Mouse (Mus musculus): ENCODE measurements at regions not wholly inside any gene's neighbourhood (a gene's known extent, or its start where the extent isn't known, plus 50 kb on each side); places are given as distances from the start of the nearest gene placed in this dataset.

- no peak for DNase-seq (ENCODE audit: low read depth in 1 of 2, low spot score in 2 of 2)
Measured at GRCm38 (mm10) chr16:50717306-50718017, 126.5 kb upstream of the Ccdc54 start.

- no peak for DNase-seq (ENCODE audit: low read depth in 1 of 2, low spot score in 2 of 2)
Measured at GRCm38 (mm10) chr16:50709727-50710126, 118.8 kb upstream of the Ccdc54 start.

GRCm38 (mm10) chr16:50707906-50708305 is 117.0 kb upstream of the Ccdc54 start:
- DNase-seq (ENCODE audit: low read depth in 1 of 2, low spot score in 2 of 2) = no peak

DNA sequence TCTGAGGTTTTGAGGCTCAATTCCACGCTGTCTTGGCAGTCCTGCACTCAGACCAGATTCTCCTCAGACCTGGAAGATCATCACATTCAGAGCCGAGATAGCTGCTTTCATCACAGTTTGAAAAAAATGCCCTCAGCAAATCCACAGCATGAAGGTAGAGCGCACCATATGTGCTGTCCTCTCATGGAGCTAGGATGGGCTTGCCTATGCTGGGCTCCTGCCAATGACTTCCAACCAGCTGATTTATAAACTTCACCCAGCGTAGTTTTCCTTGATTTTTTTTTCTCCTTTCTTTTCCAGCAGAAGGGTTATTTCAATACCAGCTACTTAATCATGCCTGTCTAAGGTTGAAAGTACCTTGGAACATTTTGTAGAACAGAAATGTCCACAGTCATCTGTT is 115.0 kb upstream of the Ccdc54 start:
- DNase-seq (ENCODE audit: low read depth in 1 of 2, low spot score in 2 of 2) = no peak

GRCm38 (mm10) chr16:50700811-50701517 is 110.0 kb upstream of the Ccdc54 start:
- no peak for DNase-seq (ENCODE audit: low read depth in 1 of 2, low spot score in 2 of 2)

DNA sequence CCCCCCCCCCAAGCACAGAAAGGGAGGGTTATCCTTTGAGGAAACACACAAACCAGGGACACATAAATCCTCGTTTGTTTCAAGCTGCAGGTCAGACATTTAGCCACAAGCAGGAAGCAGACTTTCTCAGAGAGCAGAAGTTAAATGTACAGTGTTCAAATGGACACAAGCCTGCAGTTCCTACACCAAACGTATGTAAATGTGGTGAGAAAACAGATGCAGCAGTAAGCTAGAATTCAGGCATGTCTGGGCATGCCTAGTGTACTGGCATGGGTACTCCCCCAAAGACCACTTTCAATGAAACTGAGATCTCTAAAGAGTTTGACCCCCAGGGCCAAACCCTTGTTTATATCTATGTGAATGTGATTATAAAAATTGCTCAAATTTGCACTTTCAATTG is 109.2 kb upstream of the Ccdc54 start:
- DNase-seq (ENCODE audit: low read depth in 1 of 2, low spot score in 2 of 2) = no peak

DNA sequence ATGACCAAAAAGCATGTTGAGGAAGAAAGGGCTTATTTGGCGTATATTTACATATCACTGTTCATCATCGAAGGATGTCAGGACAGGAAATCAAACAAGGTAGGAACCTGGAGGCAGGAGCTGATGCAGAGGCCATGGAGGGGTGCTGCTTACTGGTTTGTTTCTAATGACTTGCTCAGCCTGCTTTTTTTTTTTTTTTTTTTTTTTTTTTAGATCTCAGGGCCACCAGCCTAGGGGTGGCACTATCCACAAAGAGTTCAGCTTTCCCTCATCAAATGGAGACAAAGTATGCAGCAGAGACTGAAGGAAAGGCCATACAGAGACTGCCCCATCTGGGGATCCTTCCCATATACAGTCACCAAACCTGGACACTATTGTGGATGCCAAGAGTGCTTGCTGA is 106.8 kb upstream of the Ccdc54 start:
- no peak for DNase-seq (ENCODE audit: low read depth in 1 of 2, low spot score in 2 of 2)

- no peak for DNase-seq (ENCODE audit: low read depth in 1 of 2, low spot score in 2 of 2)
Measured at GRCm38 (mm10) chr16:50696052-50696451, 105.1 kb upstream of the Ccdc54 start.

GRCm38 (mm10) chr16:50694045-50694444 is 103.1 kb upstream of the Ccdc54 start:
- DNase-seq (ENCODE audit: low read depth in 1 of 2, low spot score in 2 of 2) = no peak

- no peak for DNase-seq (ENCODE audit: low read depth in 1 of 2, low spot score in 2 of 2)
Measured at GRCm38 (mm10) chr16:50690818-50691217, 99.9 kb upstream of the Ccdc54 start.

- DNase-seq (ENCODE audit: low read depth in 1 of 2, low spot score in 2 of 2) = no peak
Measured at GRCm38 (mm10) chr16:50689525-50689924, 98.6 kb upstream of the Ccdc54 start.

DNA sequence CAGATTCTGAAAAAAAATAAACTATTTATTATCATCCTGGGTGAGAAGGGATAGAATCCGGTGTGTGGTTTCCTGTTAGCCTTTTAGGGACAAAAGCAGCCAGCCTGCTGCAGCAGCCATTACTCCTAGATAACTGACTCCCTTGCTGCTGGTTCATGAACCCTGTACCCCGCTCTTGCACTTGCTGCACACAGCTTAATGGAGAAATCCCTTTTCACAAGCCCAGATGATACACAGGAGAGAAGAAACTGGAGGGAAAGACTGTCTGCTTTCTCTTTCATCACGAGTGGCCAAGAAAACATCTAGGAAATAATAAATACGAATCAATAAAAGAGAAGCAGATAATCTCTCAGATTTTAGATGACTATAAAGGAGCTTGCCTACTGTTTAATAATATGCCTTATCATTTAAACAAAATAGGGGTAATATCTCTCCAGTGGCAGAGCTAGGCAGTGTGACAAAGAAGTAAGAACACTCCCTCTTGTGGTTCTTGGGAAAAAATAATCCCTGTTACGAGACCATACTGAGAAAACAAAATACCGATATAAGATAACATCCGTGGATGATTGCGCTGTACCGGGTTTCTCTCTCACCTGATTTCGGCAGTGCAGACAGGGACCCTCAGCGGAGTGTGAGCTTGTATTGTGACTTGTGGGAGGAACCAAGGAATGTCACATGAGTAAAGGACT is 98.0 kb upstream of the Ccdc54 start:
- no peak for DNase-seq (ENCODE audit: low read depth in 1 of 2, low spot score in 2 of 2)

GRCm38 (mm10) chr16:50679698-50680097 is 88.7 kb upstream of the Ccdc54 start:
- DNase-seq (ENCODE audit: low read depth in 1 of 2, low spot score in 2 of 2) = no peak

GRCm38 (mm10) chr16:50673339-50673738 is 82.4 kb upstream of the Ccdc54 start:
- DNase-seq (ENCODE audit: low read depth in 1 of 2, low spot score in 2 of 2) = no peak

GRCm38 (mm10) chr16:50672713-50673112 is 81.8 kb upstream of the Ccdc54 start:
- DNase-seq (ENCODE audit: low read depth in 1 of 2, low spot score in 2 of 2) = no peak

- no peak for DNase-seq (ENCODE audit: low read depth in 1 of 2, low spot score in 2 of 2)
Measured at GRCm38 (mm10) chr16:50671170-50671569, 80.2 kb upstream of the Ccdc54 start.

DNA sequence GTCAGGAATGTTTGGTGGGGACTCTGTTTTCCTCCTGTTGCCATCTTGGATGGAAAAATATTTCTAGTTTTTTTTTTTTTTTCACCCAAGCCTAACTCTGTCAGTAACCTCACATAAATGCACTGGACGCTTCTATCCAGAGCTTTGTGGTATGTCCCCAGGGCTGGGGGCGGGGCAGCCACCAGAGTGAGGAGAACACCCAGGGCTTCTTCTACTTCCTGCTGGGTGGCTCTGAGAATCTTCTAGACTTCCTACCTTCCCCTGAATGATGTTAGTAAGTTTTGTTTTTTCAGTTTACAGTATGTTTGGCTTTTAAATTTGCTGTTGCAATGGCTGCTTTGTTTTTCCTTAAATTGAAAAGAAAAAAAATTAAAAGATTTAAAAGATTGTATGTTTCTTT is 73.3 kb upstream of the Ccdc54 start:
- no peak for DNase-seq (ENCODE audit: low read depth in 1 of 2, low spot score in 2 of 2)

All from monocyte, adult 2 months (primary cell).